Mouse (Mus musculus): Measurements from ENCODE around the gene Bcl2l11. TPM values are rescaled to one million over a fixed set of nuclear protein-coding genes. Genes with fewer than 3 reads are reported as not detected.

Bcl2l11 gene
- polyA plus RNA-seq, 1 experiment = 7.8 TPM

GRCm38 (mm10) chr2:128123921-128124683, 1.7 kb upstream of the Bcl2l11 start:
- Histone ChIP-seq H3K27ac (ENCODE audit: insufficient read depth, low read depth, low read length) (no peak overlapping the region), H3K36me3 (ENCODE audit: control insufficient read depth, insufficient read depth, low read length) (no peaks in the 10 kb centered on the region), H3K27me3 (replicated peaks; ENCODE audit: control insufficient read depth, insufficient read depth, low read length) (no peaks in the 10 kb centered on the region), H3K4me1 (ENCODE audit: control insufficient read depth, insufficient read depth, low read length) (peaks cover 9% of the 10 kb centered on the region), H3K4me3 (ENCODE audit: insufficient read depth, low read depth, low read length) (no peak overlapping the region)
- TF ChIP-seq POLR2A (IDR thresholded peaks at IDR 0.05; ENCODE audit: low read depth, low read length) (no peak), CTCF (conservative IDR thresholded peaks at IDR 0.05; ENCODE audit: insufficient read depth, insufficient read length, low read depth, low read length) (no peak)
- DNase-seq = peak; percentile 17
- 29% methylated on average over 23 of the region's 23 CpGs for WGBS

DNA sequence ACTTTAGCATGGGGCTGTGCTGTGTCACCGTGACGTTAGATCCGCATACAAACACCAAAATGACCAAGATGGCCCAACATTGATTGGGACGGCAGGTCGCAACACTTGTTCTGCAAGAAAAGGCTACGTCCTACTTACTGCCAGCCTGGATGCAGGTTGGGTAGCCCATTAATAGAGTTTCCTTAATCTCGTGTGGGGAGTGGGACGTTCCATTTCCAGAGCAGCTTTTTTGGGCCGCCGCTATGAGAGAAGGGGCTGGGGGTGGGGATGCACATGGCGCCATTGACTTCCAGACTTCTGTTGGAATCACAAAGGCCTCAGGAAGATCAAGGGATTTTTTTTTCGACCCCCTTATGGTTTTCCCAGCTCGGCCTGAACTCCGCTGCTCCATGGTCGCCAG, 1.1 kb upstream of the Bcl2l11 start:
- H3K27ac ChIP-seq (ENCODE audit: insufficient read depth, low read depth, low read length) = no peak overlapping the region
- peaks cover 9% of the 10 kb centered on the region for H3K4me1 ChIP-seq (ENCODE audit: control insufficient read depth, insufficient read depth, low read length)
- no peaks in the 10 kb centered on the region for H3K27me3 ChIP-seq (replicated peaks; ENCODE audit: control insufficient read depth, insufficient read depth, low read length)
- DNase-seq = no peak
- TF ChIP-seq POLR2A (IDR thresholded peaks at IDR 0.05; ENCODE audit: low read depth, low read length) (no peak), CTCF (conservative IDR thresholded peaks at IDR 0.05; ENCODE audit: insufficient read depth, insufficient read length, low read depth, low read length) (no peak)
- no peak overlapping the region for H3K4me3 ChIP-seq (ENCODE audit: insufficient read depth, low read depth, low read length)
- WGBS = 61% methylated on average over 15 of the region's 15 CpGs
- H3K36me3 ChIP-seq (ENCODE audit: control insufficient read depth, insufficient read depth, low read length) = no peaks in the 10 kb centered on the region

DNA sequence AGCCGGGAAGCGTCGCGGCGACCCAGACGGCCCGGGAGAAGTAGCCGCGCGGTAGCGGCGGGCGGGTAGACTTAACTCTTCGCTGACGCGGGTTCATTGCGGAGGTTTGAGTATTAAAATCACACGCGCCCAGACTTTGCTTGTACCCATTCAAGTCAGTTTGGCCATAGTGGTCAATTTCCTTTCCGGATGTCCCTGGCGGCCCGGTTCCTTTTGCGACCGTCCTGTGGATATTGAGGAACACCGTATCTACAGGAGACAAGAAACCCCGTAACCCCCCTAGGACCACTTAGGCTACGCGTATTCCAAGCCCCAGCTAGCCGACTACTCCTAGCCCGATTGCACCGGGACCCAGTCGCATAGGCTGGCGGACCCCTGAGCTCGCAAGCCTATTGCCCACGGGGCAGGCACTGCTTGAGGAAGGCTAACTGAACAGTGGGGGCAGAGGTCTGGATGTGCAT, 783 bp downstream of the Bcl2l11 start:
- Histone ChIP-seq H3K27me3 (replicated peaks; ENCODE audit: control insufficient read depth, insufficient read depth, low read length) (no peaks in the 10 kb centered on the region), H3K4me3 (ENCODE audit: insufficient read depth, low read depth, low read length) (peak overlapping the region; percentile 52), H3K36me3 (ENCODE audit: control insufficient read depth, insufficient read depth, low read length) (no peaks in the 10 kb centered on the region), H3K27ac (ENCODE audit: insufficient read depth, low read depth, low read length) (no peak overlapping the region; the same call in 1 of the 2 replicates), H3K4me1 (ENCODE audit: control insufficient read depth, insufficient read depth, low read length) (peaks cover 9% of the 10 kb centered on the region)
- WGBS = under 1% methylated on average over 35 of the region's 35 CpGs
- no peak for TF ChIP-seq POLR2A (IDR thresholded peaks at IDR 0.05; ENCODE audit: low read depth, low read length)
- no peak for TF ChIP-seq CTCF (conservative IDR thresholded peaks at IDR 0.05; ENCODE audit: insufficient read depth, insufficient read length, low read depth, low read length)
- DNase-seq = no peak

GRCm38 (mm10) chr2:128127121-128127671, 1.4 kb downstream of the Bcl2l11 start:
- Histone ChIP-seq H3K4me1 (ENCODE audit: control insufficient read depth, insufficient read depth, low read length) (peaks cover 9% of the 10 kb centered on the region), H3K36me3 (ENCODE audit: control insufficient read depth, insufficient read depth, low read length) (no peaks in the 10 kb centered on the region), H3K27ac (ENCODE audit: insufficient read depth, low read depth, low read length) (peak overlapping the region; percentile 63; the same call in 1 of the 2 replicates), H3K27me3 (replicated peaks; ENCODE audit: control insufficient read depth, insufficient read depth, low read length) (no peaks in the 10 kb centered on the region), H3K4me3 (ENCODE audit: insufficient read depth, low read depth, low read length) (peak overlapping the region; percentile 52)
- DNase-seq = peak; percentile 98
- TF ChIP-seq CTCF (conservative IDR thresholded peaks at IDR 0.05; ENCODE audit: insufficient read depth, insufficient read length, low read depth, low read length) (no peak), POLR2A (IDR thresholded peaks at IDR 0.05; ENCODE audit: low read depth, low read length) (peak; percentile 6)
- WGBS = under 1% methylated on average over 67 of the region's 67 CpGs

GRCm38 (mm10) chr2:128127691-128128292, 2.0 kb downstream of the Bcl2l11 start:
- H3K4me1 ChIP-seq (ENCODE audit: control insufficient read depth, insufficient read depth, low read length) = peaks cover 9% of the 10 kb centered on the region
- peak; percentile 93 for DNase-seq
- no peak for TF ChIP-seq POLR2A (IDR thresholded peaks at IDR 0.05; ENCODE audit: low read depth, low read length)
- TF ChIP-seq CTCF (conservative IDR thresholded peaks at IDR 0.05; ENCODE audit: insufficient read depth, insufficient read length, low read depth, low read length) = no peak
- H3K27ac ChIP-seq (ENCODE audit: insufficient read depth, low read depth, low read length) = peak overlapping the region; percentile 63
- H3K4me3 ChIP-seq (ENCODE audit: insufficient read depth, low read depth, low read length) = peak overlapping the region; percentile 52
- H3K27me3 ChIP-seq (replicated peaks; ENCODE audit: control insufficient read depth, insufficient read depth, low read length) = no peaks in the 10 kb centered on the region
- no peaks in the 10 kb centered on the region for H3K36me3 ChIP-seq (ENCODE audit: control insufficient read depth, insufficient read depth, low read length)
- under 1% methylated on average over 48 of the region's 48 CpGs for WGBS

GRCm38 (mm10) chr2:128128532-128128931, 2.7 kb downstream of the Bcl2l11 start:
- DNase-seq = no peak
- TF ChIP-seq CTCF (conservative IDR thresholded peaks at IDR 0.05; ENCODE audit: insufficient read depth, insufficient read length, low read depth, low read length) (no peak), POLR2A (IDR thresholded peaks at IDR 0.05; ENCODE audit: low read depth, low read length) (no peak)
- H3K27ac ChIP-seq (ENCODE audit: insufficient read depth, low read depth, low read length) = no peak overlapping the region
- H3K4me3 ChIP-seq (ENCODE audit: insufficient read depth, low read depth, low read length) = no peak overlapping the region
- H3K36me3 ChIP-seq (ENCODE audit: control insufficient read depth, insufficient read depth, low read length) = no peaks in the 10 kb centered on the region
- H3K4me1 ChIP-seq (ENCODE audit: control insufficient read depth, insufficient read depth, low read length) = peaks cover 9% of the 10 kb centered on the region
- WGBS = 75% methylated on average over 10 of the region's 10 CpGs
- no peaks in the 10 kb centered on the region for H3K27me3 ChIP-seq (replicated peaks; ENCODE audit: control insufficient read depth, insufficient read depth, low read length)

DNA sequence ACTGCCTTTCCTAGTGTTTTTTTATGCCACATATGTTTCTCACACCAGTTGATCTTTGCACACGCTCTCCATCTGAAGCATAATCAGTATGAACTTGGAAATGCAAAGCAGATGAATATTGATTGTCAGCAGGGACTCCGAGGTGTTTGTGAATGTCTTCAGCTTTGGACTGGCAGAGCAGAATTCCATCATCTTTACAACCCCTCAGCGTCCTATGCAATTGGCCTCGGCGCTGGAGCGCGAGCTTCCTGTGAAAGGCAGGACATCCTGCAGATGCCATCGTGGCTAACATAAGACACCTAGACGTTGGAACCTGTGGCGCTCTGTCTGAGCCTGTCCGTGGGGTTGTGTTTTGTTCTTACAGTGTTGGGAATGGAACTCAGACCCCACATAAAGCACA, 5.7 kb downstream of the Bcl2l11 start:
- no peaks in the 10 kb centered on the region for H3K27me3 ChIP-seq (replicated peaks; ENCODE audit: control insufficient read depth, insufficient read depth, low read length)
- H3K4me1 ChIP-seq (ENCODE audit: control insufficient read depth, insufficient read depth, low read length) = no peaks in the 10 kb centered on the region
- no peak for TF ChIP-seq CTCF (conservative IDR thresholded peaks at IDR 0.05; ENCODE audit: insufficient read depth, insufficient read length, low read depth, low read length)
- TF ChIP-seq POLR2A (IDR thresholded peaks at IDR 0.05; ENCODE audit: low read depth, low read length) = no peak
- no peak for DNase-seq
- H3K4me3 ChIP-seq (ENCODE audit: insufficient read depth, low read depth, low read length) = no peak overlapping the region
- no peaks in the 10 kb centered on the region for H3K36me3 ChIP-seq (ENCODE audit: control insufficient read depth, insufficient read depth, low read length)
- H3K27ac ChIP-seq (ENCODE audit: insufficient read depth, low read depth, low read length) = no peak overlapping the region
- WGBS = 86% methylated on average over 11 of the region's 11 CpGs

Data from kidney, adult 2 months (tissue).